Mouse (Mus musculus): ENCODE measurements around the gene Tspan14.

Gene Tspan14

GRCm38 (mm10) chr14:40913709-40914108, 52.9 kb downstream of the Tspan14 start:
- TF ChIP-seq POU5F1 (IDR thresholded peaks at IDR 0.05; ENCODE audit: borderline replicate concordance, low read length), result no peak
- no peak for TF ChIP-seq NANOG (IDR thresholded peaks at IDR 0.05; ENCODE audit: borderline replicate concordance, low read length)
- TF ChIP-seq CTCF (conservative IDR thresholded peaks at IDR 0.05; ENCODE audit: low read length), result no peak

GRCm38 (mm10) chr14:40911529-40911928, 55.1 kb downstream of the Tspan14 start:
- Histone ChIP-seq H3K36me3 (ENCODE audit: insufficient read depth, low read length) (peaks cover 89% of the 10 kb centered on the region), H3K4me1 (replicated peaks; ENCODE audit: low read depth, low read length) (peaks cover 38% of the 10 kb centered on the region), H3K27me3 (ENCODE audit: insufficient read depth, low read length) (no peaks in the 10 kb centered on the region), H3K9me3 (ENCODE audit: low read length) (no peaks in the 10 kb centered on the region), H3K4me3 (replicated peaks; ENCODE audit: low read length) (no peak overlapping the region)
- TF ChIP-seq POU5F1 (IDR thresholded peaks at IDR 0.05; ENCODE audit: borderline replicate concordance, low read length), result no peak
- TF ChIP-seq NANOG (IDR thresholded peaks at IDR 0.05; ENCODE audit: borderline replicate concordance, low read length), result no peak
- no peak for TF ChIP-seq CTCF (conservative IDR thresholded peaks at IDR 0.05; ENCODE audit: low read length)

More at GRCm38 (mm10) chr14:40913709-40914108, 52.9 kb downstream of the Tspan14 start:
- no peaks in the 10 kb centered on the region for H3K9me3 ChIP-seq (ENCODE audit: low read length)
- peaks cover 74% of the 10 kb centered on the region for H3K36me3 ChIP-seq (ENCODE audit: insufficient read depth, low read length)
- no peaks in the 10 kb centered on the region for H3K27me3 ChIP-seq (ENCODE audit: insufficient read depth, low read length)
- H3K4me3 ChIP-seq (replicated peaks; ENCODE audit: low read length), result 0 out of 2 replicates have a peak overlapping the region, but pooled peaks have one; percentile 35
- peaks cover 55% of the 10 kb centered on the region for H3K4me1 ChIP-seq (replicated peaks; ENCODE audit: low read depth, low read length)

GRCm38 (mm10) chr14:40908763-40909162, 57.8 kb downstream of the Tspan14 start:
- Histone ChIP-seq H3K9me3 (ENCODE audit: low read length) (no peaks in the 10 kb centered on the region), H3K4me1 (replicated peaks; ENCODE audit: low read depth, low read length) (peaks cover 19% of the 10 kb centered on the region), H3K36me3 (ENCODE audit: insufficient read depth, low read length) (peaks cover 85% of the 10 kb centered on the region), H3K27me3 (ENCODE audit: insufficient read depth, low read length) (no peaks in the 10 kb centered on the region), H3K4me3 (replicated peaks; ENCODE audit: low read length) (no peak overlapping the region)
- TF ChIP-seq CTCF (conservative IDR thresholded peaks at IDR 0.05; ENCODE audit: low read length), result no peak
- no peak for TF ChIP-seq POU5F1 (IDR thresholded peaks at IDR 0.05; ENCODE audit: borderline replicate concordance, low read length)
- TF ChIP-seq NANOG (IDR thresholded peaks at IDR 0.05; ENCODE audit: borderline replicate concordance, low read length), result no peak

DNA sequence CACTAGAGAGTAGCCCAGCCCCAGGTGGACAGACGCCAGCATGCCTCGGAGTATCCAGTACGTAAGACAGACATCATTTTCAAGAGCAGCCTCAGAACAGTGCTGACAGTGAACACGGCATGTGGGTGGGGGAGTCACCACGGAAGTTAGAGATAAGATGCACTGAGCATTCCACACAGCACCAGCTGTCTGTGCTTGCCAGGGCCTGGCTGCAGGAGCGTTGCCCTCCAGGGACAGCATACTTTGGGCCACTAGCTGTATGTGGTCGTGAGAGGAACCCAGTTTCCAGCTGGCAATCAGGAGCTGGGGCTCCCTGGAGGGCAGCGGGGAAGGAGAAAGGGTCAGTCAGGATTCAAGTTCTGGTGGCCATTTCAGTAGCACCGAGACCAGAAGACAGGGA, 59.8 kb downstream of the Tspan14 start:
- Histone ChIP-seq H3K36me3 (ENCODE audit: insufficient read depth, low read length) (peaks cover 69% of the 10 kb centered on the region), H3K27me3 (ENCODE audit: insufficient read depth, low read length) (no peaks in the 10 kb centered on the region), H3K4me3 (replicated peaks; ENCODE audit: low read length) (no peak overlapping the region), H3K9me3 (ENCODE audit: low read length) (no peaks in the 10 kb centered on the region), H3K4me1 (replicated peaks; ENCODE audit: low read depth, low read length) (peaks cover 24% of the 10 kb centered on the region)
- TF ChIP-seq POU5F1 (IDR thresholded peaks at IDR 0.05; ENCODE audit: borderline replicate concordance, low read length) (no peak), CTCF (conservative IDR thresholded peaks at IDR 0.05; ENCODE audit: low read length) (no peak), NANOG (IDR thresholded peaks at IDR 0.05; ENCODE audit: borderline replicate concordance, low read length) (no peak)

DNA sequence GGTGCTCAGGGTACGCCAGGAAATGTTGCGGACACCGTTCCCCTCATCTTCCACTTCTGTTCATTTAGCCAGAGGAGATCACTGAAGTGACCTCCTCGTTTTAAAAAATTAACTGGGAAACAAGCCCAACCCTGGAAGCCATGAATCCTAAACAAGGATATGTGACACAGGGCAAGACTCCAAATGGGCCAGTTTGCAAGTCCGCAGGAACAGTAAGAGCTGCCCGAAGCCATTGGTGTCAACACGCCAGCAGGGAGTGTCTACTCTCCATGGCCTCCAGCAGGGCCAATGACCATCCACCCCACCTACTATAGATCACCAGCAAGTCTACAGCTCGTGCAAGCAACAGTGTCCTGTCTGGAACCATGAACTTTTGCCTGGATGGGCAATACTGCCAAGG, 60.8 kb downstream of the Tspan14 start:
- H3K36me3 ChIP-seq (ENCODE audit: insufficient read depth, low read length), result peaks cover 60% of the 10 kb centered on the region
- H3K27me3 ChIP-seq (ENCODE audit: insufficient read depth, low read length), result no peaks in the 10 kb centered on the region
- no peaks in the 10 kb centered on the region for H3K9me3 ChIP-seq (ENCODE audit: low read length)
- no peak overlapping the region for H3K4me3 ChIP-seq (replicated peaks; ENCODE audit: low read length)
- H3K4me1 ChIP-seq (replicated peaks; ENCODE audit: low read depth, low read length), result peaks cover 28% of the 10 kb centered on the region
- TF ChIP-seq CTCF (conservative IDR thresholded peaks at IDR 0.05; ENCODE audit: low read length) (no peak), NANOG (IDR thresholded peaks at IDR 0.05; ENCODE audit: borderline replicate concordance, low read length) (no peak), POU5F1 (IDR thresholded peaks at IDR 0.05; ENCODE audit: borderline replicate concordance, low read length) (no peak)

DNA sequence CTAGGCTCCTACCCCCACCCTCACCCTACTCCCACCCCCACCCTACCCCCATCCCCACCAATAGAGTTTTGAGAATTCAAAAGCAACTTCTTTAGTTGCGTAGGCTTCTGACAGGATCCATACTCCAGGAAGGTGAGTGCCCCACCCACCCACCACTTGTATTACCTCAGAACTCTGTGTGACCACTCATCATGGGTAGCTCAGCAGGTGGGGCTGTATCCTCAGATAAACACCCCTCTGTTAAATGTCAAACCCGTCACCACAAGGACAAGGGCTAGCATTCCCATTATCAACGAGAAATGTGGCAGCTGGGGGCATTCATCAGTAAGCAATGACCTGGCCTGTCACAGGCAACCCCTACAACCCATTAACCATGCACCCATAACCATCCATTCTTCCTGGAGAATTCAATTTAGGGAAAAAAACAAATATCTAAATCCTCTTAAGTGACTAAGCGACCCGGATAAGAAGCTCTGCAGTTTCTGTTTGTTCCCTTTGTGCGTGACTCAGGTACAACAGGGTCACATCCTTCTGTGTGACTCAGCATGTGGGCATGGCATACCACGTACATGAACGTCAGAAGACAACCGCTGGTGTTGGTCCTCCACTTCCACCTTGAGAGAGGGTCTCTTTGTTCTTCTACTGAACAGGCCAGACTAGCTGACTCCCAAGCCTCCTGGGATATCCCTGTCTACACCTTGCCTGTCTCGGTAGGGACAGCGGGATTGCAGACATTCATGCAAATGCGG, 64.1 kb downstream of the Tspan14 start:
- no peaks in the 10 kb centered on the region for H3K27me3 ChIP-seq (ENCODE audit: insufficient read depth, low read length)
- H3K4me3 ChIP-seq (replicated peaks; ENCODE audit: low read length), result no peak overlapping the region
- no peak for TF ChIP-seq CTCF (conservative IDR thresholded peaks at IDR 0.05; ENCODE audit: low read length)
- TF ChIP-seq POU5F1 (IDR thresholded peaks at IDR 0.05; ENCODE audit: borderline replicate concordance, low read length), result no peak
- H3K4me1 ChIP-seq (replicated peaks; ENCODE audit: low read depth, low read length), result peaks cover 28% of the 10 kb centered on the region
- H3K36me3 ChIP-seq (ENCODE audit: insufficient read depth, low read length), result peaks cover 27% of the 10 kb centered on the region
- no peaks in the 10 kb centered on the region for H3K9me3 ChIP-seq (ENCODE audit: low read length)

GRCm38 (mm10) chr14:40900267-40900666, 66.3 kb downstream of the Tspan14 start:
- H3K4me1 ChIP-seq (replicated peaks; ENCODE audit: low read depth, low read length), result peaks cover 31% of the 10 kb centered on the region
- H3K27me3 ChIP-seq (ENCODE audit: insufficient read depth, low read length), result no peaks in the 10 kb centered on the region
- no peak overlapping the region for H3K4me3 ChIP-seq (replicated peaks; ENCODE audit: low read length)
- H3K9me3 ChIP-seq (ENCODE audit: low read length), result no peaks in the 10 kb centered on the region
- TF ChIP-seq CTCF (conservative IDR thresholded peaks at IDR 0.05; ENCODE audit: low read length) (no peak), NANOG (IDR thresholded peaks at IDR 0.05; ENCODE audit: borderline replicate concordance, low read length) (no peak), POU5F1 (IDR thresholded peaks at IDR 0.05; ENCODE audit: borderline replicate concordance, low read length) (no peak)
- H3K36me3 ChIP-seq (ENCODE audit: insufficient read depth, low read length), result peaks cover 4% of the 10 kb centered on the region

DNA sequence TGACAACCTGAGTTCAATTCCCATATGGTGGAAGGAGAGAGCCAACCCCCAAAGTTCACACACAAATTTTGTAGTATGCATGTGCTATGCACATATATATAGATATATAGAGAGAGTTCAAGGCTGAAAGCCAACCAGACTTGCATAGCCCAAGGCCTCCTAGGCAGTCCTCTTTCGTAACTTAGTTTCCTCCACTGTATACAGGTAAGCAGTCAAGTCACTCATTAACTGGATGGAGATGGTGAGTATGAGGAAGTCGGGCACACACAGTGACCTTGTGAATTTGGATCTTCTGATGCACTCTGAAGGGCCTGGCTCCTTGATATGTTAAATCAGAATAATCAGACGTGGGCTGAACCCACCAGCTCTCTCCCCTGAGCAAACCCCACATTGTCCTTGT, 68.7 kb downstream of the Tspan14 start:
- TF ChIP-seq CTCF (conservative IDR thresholded peaks at IDR 0.05; ENCODE audit: low read length) (no peak), NANOG (IDR thresholded peaks at IDR 0.05; ENCODE audit: borderline replicate concordance, low read length) (no peak), POU5F1 (IDR thresholded peaks at IDR 0.05; ENCODE audit: borderline replicate concordance, low read length) (no peak)
- peaks cover 37% of the 10 kb centered on the region for H3K4me1 ChIP-seq (replicated peaks; ENCODE audit: low read depth, low read length)
- H3K9me3 ChIP-seq (ENCODE audit: low read length), result no peaks in the 10 kb centered on the region

GRCm38 (mm10) chr14:40895681-40896080, 70.9 kb downstream of the Tspan14 start:
- Histone ChIP-seq H3K4me3 (replicated peaks; ENCODE audit: low read length) (no peak overlapping the region), H3K27me3 (ENCODE audit: insufficient read depth, low read length) (no peaks in the 10 kb centered on the region), H3K4me1 (replicated peaks; ENCODE audit: low read depth, low read length) (peaks cover 34% of the 10 kb centered on the region), H3K36me3 (ENCODE audit: insufficient read depth, low read length) (no peaks in the 10 kb centered on the region), H3K9me3 (ENCODE audit: low read length) (peaks cover 11% of the 10 kb centered on the region)
- TF ChIP-seq NANOG (IDR thresholded peaks at IDR 0.05; ENCODE audit: borderline replicate concordance, low read length), result no peak
- no peak for TF ChIP-seq POU5F1 (IDR thresholded peaks at IDR 0.05; ENCODE audit: borderline replicate concordance, low read length)
- no peak for TF ChIP-seq CTCF (conservative IDR thresholded peaks at IDR 0.05; ENCODE audit: low read length)

More for the DNA sequence above, 68.7 kb downstream of the Tspan14 start:
- no peaks in the 10 kb centered on the region for H3K27me3 ChIP-seq (ENCODE audit: insufficient read depth, low read length)
- H3K4me3 ChIP-seq (replicated peaks; ENCODE audit: low read length), result no peak overlapping the region
- H3K36me3 ChIP-seq (ENCODE audit: insufficient read depth, low read length), result no peaks in the 10 kb centered on the region
